Mouse (Mus musculus) CH12.LX (cell line): ENCODE results near the gene Diaph2.

Experiments used
- CTCF ChIP-seq, 2 experiments: IDR thresholded peaks in 1 of 2; conservative IDR thresholded peaks in 1 of 2; 2 replicates each; pipeline ENCODE4 v1.5.1; 2011 to 2012; ENCODE audit warnings: low read depth in 2 of 2, low read length in 2 of 2, improper control_type of control experiment in 1 of 2, inconsistent platforms in 1 of 2, mild to moderate bottlenecking in 1 of 2, moderate library complexity in 1 of 2
- POLR2A ChIP-seq: IDR thresholded peaks from 2 replicates; pipeline ENCODE4 v1.6.1; 2011; ENCODE audit warnings: low read depth, mild to moderate bottlenecking, improper control_type of control experiment, low read length
- ZC3H11A ChIP-seq: IDR thresholded peaks from 2 replicates; pipeline ENCODE4 v1.6.1; 2012; ENCODE audit warnings: low read depth, mild to moderate bottlenecking, inconsistent platforms, low read length, improper control_type of control experiment

DNA sequence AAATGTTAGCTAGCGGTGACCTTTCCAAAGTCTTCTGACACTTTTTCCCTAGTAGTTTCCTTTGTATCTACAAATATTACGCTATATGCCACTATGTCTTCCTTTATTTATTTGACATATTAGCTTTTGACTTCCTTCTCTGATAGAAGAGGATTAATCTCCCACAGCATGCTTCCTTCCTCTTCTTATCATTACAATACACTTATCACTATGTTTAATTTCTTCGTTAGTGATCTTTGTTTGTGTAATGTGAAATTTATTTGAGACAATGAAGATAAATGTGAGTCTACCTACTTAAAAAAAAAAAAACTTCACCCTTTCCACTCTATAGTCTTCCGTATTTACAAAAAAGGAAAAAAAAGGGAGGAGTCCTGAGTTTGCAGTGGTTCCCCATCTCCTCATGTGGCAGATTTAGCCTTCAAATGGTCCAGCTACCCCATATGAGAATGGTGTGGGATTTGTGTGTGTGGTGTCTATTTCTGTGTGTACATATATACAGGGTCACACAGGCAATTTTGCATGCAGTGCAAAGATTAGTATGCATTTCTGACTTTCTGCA is 27.9 kb downstream of the Diaph2 start:
- TF ChIP-seq ZC3H11A = no peak
- no peak for TF ChIP-seq CTCF (conservative IDR thresholded peaks at IDR 0.05 in 1 of 2, IDR thresholded peaks at IDR 0.05 in 1 of 2; ENCODE audit: low read depth in 2 of 2, low read length in 2 of 2)
- TF ChIP-seq POLR2A = no peak
